Mouse (Mus musculus) myocyte (in vitro differentiated cells): ENCODE results near the gene Alpk3. TPM values are rescaled to one million over a fixed set of nuclear protein-coding genes. Genes with fewer than 3 reads are reported as not detected.

ENCODE experiments used
- H3K27me3 ChIP-seq: one replicate; pipeline ENCODE4 v1.6.1; 2011; ENCODE audit not compliant: control insufficient read depth, insufficient read depth, insufficient read length
- H3K36me3 ChIP-seq: one replicate; pipeline ENCODE4 v1.6.1; 2011; ENCODE audit not compliant: control insufficient read depth, insufficient read depth
- H3K4me2 ChIP-seq: one replicate; pipeline ENCODE4 v1.6.1; 2011; ENCODE audit warnings: low read depth, control low read depth
- H3K4me3 ChIP-seq: one replicate; pipeline ENCODE4 v1.5.1; 2011; ENCODE audit warnings: mild to moderate bottlenecking, control low read depth, moderate library complexity
- H3K79me2 ChIP-seq: one replicate; pipeline ENCODE4 v1.6.1; 2011; ENCODE audit not compliant: control insufficient read depth, insufficient read depth
- H3ac ChIP-seq: one replicate; pipeline ENCODE4 v1.6.1; 2011; ENCODE audit not compliant: control insufficient read depth, insufficient read length
- CEBPB ChIP-seq: IDR thresholded peaks from 2 replicates; pipeline ENCODE4 v1.6.1; 2011; ENCODE audit warnings: mild to moderate bottlenecking, moderate library complexity; ENCODE audit not compliant: poor library complexity, insufficient read depth, severe bottlenecking
- E2F4 ChIP-seq: IDR thresholded peaks from one replicate; pipeline ENCODE4 v1.6.1; 2011; ENCODE audit warnings: mild to moderate bottlenecking, control low read depth, moderate library complexity; ENCODE audit not compliant: insufficient read depth
- MAX ChIP-seq: IDR thresholded peaks from one replicate; pipeline ENCODE4 v1.6.1; 2011; ENCODE audit warnings: low read depth, mild to moderate bottlenecking, control low read depth
- MYOD1 ChIP-seq, 3 experiments: IDR thresholded peaks; one replicate each; pipeline ENCODE4 v1.6.1; 2011; ENCODE audit warnings: control low read depth in 2 of 3, low read depth in 2 of 3, mild to moderate bottlenecking in 2 of 3, moderate library complexity in 1 of 3; ENCODE audit not compliant: insufficient read length in 2 of 3, control insufficient read depth in 1 of 3
- MYOG ChIP-seq, 3 experiments: IDR thresholded peaks; one replicate each; pipeline ENCODE4 v1.6.1; 2011; ENCODE audit warnings: control low read depth in 2 of 3, low read depth in 2 of 3, mild to moderate bottlenecking in 2 of 3; ENCODE audit not compliant: insufficient read length in 2 of 3, control insufficient read depth in 1 of 3, insufficient read depth in 1 of 3
- POLR2A ChIP-seq: IDR thresholded peaks from one replicate; pipeline ENCODE4 v1.6.1; 2011; ENCODE audit warnings: low read depth, mild to moderate bottlenecking, control low read depth, moderate library complexity; ENCODE audit not compliant: insufficient read length
- POLR2AphosphoS2 ChIP-seq: IDR thresholded peaks from one replicate; pipeline ENCODE4 v1.6.1; 2011; ENCODE audit warnings: low read depth, control low read depth; ENCODE audit not compliant: insufficient read length
- REST ChIP-seq: IDR thresholded peaks from one replicate; pipeline ENCODE4 v1.6.1; 2011; ENCODE audit warnings: mild to moderate bottlenecking, control low read depth, moderate library complexity; ENCODE audit not compliant: insufficient read depth, insufficient read length
- SRF ChIP-seq: IDR thresholded peaks from one replicate; pipeline ENCODE4 v1.6.1; 2011; ENCODE audit warnings: low read depth; ENCODE audit not compliant: control insufficient read depth, insufficient read length
- TCF12 ChIP-seq: IDR thresholded peaks from one replicate; pipeline ENCODE4 v1.6.1; 2011; ENCODE audit warnings: mild to moderate bottlenecking, control low read depth; ENCODE audit not compliant: poor library complexity, insufficient read depth, severe bottlenecking
- TCF3 ChIP-seq: IDR thresholded peaks from one replicate; pipeline ENCODE4 v1.6.1; 2011; ENCODE audit warnings: low read depth, control low read depth; ENCODE audit not compliant: insufficient read length
- USF1 ChIP-seq: IDR thresholded peaks from one replicate; pipeline ENCODE4 v1.6.1; 2011; ENCODE audit warnings: low read depth, mild to moderate bottlenecking, control low read depth, moderate library complexity
- polyA plus RNA-seq: library from polyadenylated mRNA; unstranded; fragments of >200 nt; fragmentation: generic; extraction: Trizol; gene quantifications from one replicate; pipeline ENCODE4 v1.2.1, GENCODE M21; 2012; ENCODE audit warnings: missing spikeins

Gene Alpk3
- polyA plus RNA-seq, 1 experiment: 22.4 TPM

DNA sequence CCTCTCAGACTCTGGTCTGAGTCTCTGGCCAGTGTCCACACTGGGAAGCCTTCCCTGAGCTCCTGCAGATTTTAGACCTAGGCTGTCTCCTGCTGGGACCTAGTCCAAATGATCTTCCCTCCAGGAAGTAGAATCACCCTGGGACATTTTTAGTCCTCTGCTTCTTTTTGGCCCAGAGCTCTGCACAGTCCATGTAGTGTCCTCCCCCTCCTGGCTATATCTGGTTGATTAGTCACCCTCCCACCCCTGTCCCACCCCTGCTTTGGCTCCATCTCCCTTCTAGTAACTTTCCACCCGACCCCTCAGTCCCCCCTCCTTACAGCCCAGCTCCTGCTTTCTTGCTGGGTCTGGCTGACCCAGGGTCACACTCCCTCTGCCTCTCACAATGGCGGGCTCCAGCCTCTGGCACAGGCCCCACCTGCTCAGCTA lies 75.5 kb downstream of the Alpk3 start:
- H3K36me3 ChIP-seq: no peaks in the 10 kb centered on the region
- no peak overlapping the region for H3ac ChIP-seq
- no peaks in the 10 kb centered on the region for H3K79me2 ChIP-seq
- TF ChIP-seq MYOG (IDR thresholded peaks at IDR 0.05; ENCODE audit: control insufficient read depth in 1 of 3, insufficient read depth in 1 of 3, insufficient read length in 2 of 3, low read depth in 2 of 3): no peak
- TF ChIP-seq SRF: no peak
- TF ChIP-seq MYOD1 (IDR thresholded peaks at IDR 0.05; ENCODE audit: control insufficient read depth in 1 of 3, insufficient read length in 2 of 3, low read depth in 2 of 3): no peak
- no peak for TF ChIP-seq TCF12
- TF ChIP-seq POLR2A: no peak
- TF ChIP-seq POLR2AphosphoS2: no peak
- TF ChIP-seq CEBPB: no peak
- TF ChIP-seq USF1: no peak
- no peak for TF ChIP-seq REST
- TF ChIP-seq E2F4: no peak
- TF ChIP-seq TCF3: no peak
- no peak for TF ChIP-seq MAX
- no peak overlapping the region for H3K4me3 ChIP-seq
- H3K27me3 ChIP-seq: no peaks in the 10 kb centered on the region
- H3K4me2 ChIP-seq: no peak overlapping the region

DNA sequence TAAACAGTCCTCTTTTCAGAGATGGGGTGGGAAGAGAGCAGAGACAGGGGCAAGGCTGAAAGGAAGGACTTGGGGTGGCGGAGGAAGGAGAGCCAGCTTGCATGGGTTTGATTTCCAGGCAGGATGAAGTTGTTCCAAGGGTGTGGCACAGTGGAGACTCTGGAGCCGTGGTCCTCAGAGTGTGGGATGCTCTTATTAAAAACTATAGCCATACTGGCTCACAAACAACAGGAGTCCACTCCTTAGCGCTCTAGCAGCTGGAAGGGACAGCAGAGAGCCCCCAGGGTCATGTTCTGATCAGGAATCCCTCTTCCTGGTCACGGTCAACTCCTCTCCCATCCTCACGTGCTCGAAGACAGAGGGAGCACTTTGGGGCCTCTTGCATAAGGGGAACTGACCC lies 76.0 kb downstream of the Alpk3 start:
- TF ChIP-seq E2F4: no peak
- TF ChIP-seq TCF12: no peak
- TF ChIP-seq MYOD1 (IDR thresholded peaks at IDR 0.05; ENCODE audit: control insufficient read depth in 1 of 3, insufficient read length in 2 of 3, low read depth in 2 of 3): no peak
- no peak for TF ChIP-seq SRF
- TF ChIP-seq REST: no peak
- TF ChIP-seq MAX: no peak
- no peak for TF ChIP-seq TCF3
- no peak for TF ChIP-seq MYOG (IDR thresholded peaks at IDR 0.05; ENCODE audit: control insufficient read depth in 1 of 3, insufficient read depth in 1 of 3, insufficient read length in 2 of 3, low read depth in 2 of 3)
- TF ChIP-seq CEBPB: no peak
- TF ChIP-seq POLR2A: no peak
- no peak for TF ChIP-seq POLR2AphosphoS2
- TF ChIP-seq USF1: no peak
- Histone ChIP-seq H3K79me2 (no peaks in the 10 kb centered on the region), H3K4me2 (no peak overlapping the region), H3K27me3 (no peaks in the 10 kb centered on the region), H3K4me3 (no peak overlapping the region), H3ac (no peak overlapping the region), H3K36me3 (no peaks in the 10 kb centered on the region)

DNA sequence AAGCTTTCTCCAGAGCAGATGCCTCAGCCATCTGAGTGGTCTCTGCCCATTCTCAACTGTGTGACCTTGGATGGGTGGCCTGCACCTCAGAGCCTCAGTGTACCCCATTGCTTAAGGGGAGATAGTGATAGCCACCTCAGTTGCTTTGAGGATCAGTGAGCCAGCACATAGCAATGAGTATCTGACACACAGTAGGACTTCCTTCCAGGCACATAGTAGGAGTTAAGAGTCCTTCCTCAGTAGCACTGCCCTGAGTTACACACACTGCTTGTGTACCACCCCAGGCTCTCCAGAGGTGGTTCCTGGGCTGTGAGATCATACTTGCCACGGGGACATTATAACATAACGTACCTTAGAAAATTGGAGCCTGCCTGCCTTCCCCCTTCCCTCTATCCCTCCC lies 76.5 kb downstream of the Alpk3 start:
- TF ChIP-seq SRF (no peak), MYOG (IDR thresholded peaks at IDR 0.05; ENCODE audit: control insufficient read depth in 1 of 3, insufficient read depth in 1 of 3, insufficient read length in 2 of 3, low read depth in 2 of 3) (no peak), CEBPB (no peak), POLR2AphosphoS2 (no peak), MAX (no peak), REST (no peak), MYOD1 (IDR thresholded peaks at IDR 0.05; ENCODE audit: control insufficient read depth in 1 of 3, insufficient read length in 2 of 3, low read depth in 2 of 3) (no peak), TCF12 (no peak), E2F4 (no peak), TCF3 (no peak), USF1 (no peak), POLR2A (no peak)
- Histone ChIP-seq H3K36me3 (no peaks in the 10 kb centered on the region), H3K27me3 (no peaks in the 10 kb centered on the region), H3K4me3 (no peak overlapping the region), H3ac (no peak overlapping the region), H3K79me2 (no peaks in the 10 kb centered on the region), H3K4me2 (no peak overlapping the region)

DNA sequence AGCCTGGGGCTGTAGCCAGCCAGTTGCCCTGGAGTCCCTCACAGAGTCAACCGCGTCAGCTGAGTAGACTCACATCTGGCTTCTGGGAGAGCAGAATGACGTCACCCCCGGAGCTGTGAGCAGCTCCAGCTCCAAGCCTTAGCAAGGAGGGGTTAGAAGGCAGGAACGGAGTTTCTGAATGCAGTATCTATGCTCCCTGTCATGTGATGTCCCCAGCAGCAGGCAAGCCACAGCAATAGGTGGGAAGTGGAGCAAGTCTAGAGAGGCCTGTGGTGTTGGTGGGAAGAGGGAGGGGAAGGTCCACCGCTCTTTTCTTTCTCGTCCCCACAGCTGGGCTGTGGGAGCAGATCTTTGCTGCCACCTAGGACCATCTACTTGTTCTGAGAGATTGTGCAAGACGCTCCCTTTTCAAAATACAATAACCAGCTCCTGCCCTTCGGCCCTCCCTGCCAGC lies 77.2 kb downstream of the Alpk3 start:
- no peak overlapping the region for H3K4me3 ChIP-seq
- H3ac ChIP-seq: no peak overlapping the region
- no peaks in the 10 kb centered on the region for H3K27me3 ChIP-seq
- TF ChIP-seq CEBPB: peak; percentile 63
- no peak for TF ChIP-seq TCF3
- TF ChIP-seq USF1: peak; percentile 30
- peak overlapping the region; percentile 46 for H3K4me2 ChIP-seq
- H3K79me2 ChIP-seq: no peaks in the 10 kb centered on the region
- no peaks in the 10 kb centered on the region for H3K36me3 ChIP-seq

GRCm38 (mm10) chr7:81137292-81137691 lies 79.9 kb downstream of the Alpk3 start:
- TF ChIP-seq MYOD1 (IDR thresholded peaks at IDR 0.05; ENCODE audit: control insufficient read depth in 1 of 3, insufficient read length in 2 of 3, low read depth in 2 of 3) (no peak), MYOG (IDR thresholded peaks at IDR 0.05; ENCODE audit: control insufficient read depth in 1 of 3, insufficient read depth in 1 of 3, insufficient read length in 2 of 3, low read depth in 2 of 3) (no peak), USF1 (no peak), SRF (no peak), REST (no peak), MAX (no peak), TCF12 (no peak), TCF3 (no peak), POLR2A (no peak), CEBPB (no peak), E2F4 (no peak), POLR2AphosphoS2 (no peak)
- H3K36me3 ChIP-seq: no peaks in the 10 kb centered on the region
- no peaks in the 10 kb centered on the region for H3K79me2 ChIP-seq
- no peak overlapping the region for H3K4me3 ChIP-seq
- H3ac ChIP-seq: no peak overlapping the region
- no peak overlapping the region for H3K4me2 ChIP-seq
- H3K27me3 ChIP-seq: no peaks in the 10 kb centered on the region
